Mouse (Mus musculus): ENCODE measurements around the gene Cfap61.

The Cfap61 gene

GRCm38 (mm10) chr2:146223176-146223905 lies 288.8 kb downstream of the Cfap61 start:
- DNase-seq: peak; percentile 13 to 30

DNA sequence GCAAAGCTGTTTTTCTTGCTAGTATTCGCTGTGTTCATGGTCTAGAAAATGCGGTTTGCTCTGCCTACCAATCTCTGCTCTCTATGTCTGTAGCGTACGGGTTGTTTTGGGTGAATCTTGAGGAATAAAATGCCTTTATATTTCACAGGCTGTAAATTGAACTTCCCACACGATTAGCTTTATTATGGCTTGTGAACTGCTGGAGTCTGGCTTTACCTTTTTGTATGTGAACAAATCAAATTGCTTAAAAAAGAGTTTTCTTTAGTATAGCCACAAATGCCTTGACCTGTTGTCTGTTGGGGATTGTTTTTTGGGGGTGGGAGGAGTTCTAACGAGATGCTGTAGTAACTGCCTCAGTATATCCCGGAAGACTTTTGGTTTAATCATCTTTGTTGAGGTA lies 289.6 kb downstream of the Cfap61 start:
- DNase-seq: no peak

GRCm38 (mm10) chr2:146225818-146226217 lies 291.2 kb downstream of the Cfap61 start:
- DNase-seq: no peak

GRCm38 (mm10) chr2:146226484-146226883 lies 291.9 kb downstream of the Cfap61 start:
- DNase-seq: no peak

- no peak for DNase-seq
These were observed 293.1 kb downstream of the Cfap61 start for GRCm38 (mm10) chr2:146227646-146228045.

DNA sequence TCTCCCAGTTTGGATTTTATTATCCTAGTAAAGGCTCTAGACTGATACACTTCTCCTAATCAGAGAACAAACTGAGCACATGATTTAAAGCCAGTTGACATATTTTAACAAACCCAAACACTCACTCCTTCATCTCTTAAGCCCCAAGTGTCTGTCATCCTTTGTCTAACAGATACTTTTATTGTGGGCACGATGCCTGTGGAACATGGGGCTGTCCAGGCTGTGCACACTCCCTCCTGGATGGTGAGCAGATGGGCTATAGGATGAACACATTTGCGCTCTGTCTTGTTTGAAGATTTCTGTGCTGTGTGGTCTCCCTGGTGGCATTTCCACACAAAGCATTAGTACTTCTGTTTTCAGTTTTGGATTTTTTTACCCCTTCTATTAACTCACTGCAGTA lies 293.9 kb downstream of the Cfap61 start:
- DNase-seq: no peak

DNA sequence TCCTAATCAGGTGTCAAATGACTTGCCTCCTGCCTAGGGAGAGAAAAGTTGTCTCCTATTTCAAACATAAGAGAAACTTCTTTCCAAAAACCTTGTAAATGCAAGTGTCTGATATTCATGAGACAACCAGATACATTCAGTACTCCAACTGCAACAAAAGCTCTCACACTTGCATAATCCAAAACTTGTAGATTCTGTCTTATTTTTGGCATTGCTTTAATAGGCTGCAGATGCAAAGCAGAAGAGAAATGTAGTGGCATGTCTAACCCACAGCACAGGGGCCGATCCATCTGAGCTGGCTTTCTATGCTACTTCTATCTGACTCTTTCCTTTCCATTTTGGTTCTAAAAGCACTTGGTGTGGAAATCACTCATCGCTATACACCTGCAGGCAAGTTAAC lies 296.9 kb downstream of the Cfap61 start:
- DNase-seq: no peak

GRCm38 (mm10) chr2:146239196-146239747 lies 304.7 kb downstream of the Cfap61 start:
- no peak for DNase-seq

DNA sequence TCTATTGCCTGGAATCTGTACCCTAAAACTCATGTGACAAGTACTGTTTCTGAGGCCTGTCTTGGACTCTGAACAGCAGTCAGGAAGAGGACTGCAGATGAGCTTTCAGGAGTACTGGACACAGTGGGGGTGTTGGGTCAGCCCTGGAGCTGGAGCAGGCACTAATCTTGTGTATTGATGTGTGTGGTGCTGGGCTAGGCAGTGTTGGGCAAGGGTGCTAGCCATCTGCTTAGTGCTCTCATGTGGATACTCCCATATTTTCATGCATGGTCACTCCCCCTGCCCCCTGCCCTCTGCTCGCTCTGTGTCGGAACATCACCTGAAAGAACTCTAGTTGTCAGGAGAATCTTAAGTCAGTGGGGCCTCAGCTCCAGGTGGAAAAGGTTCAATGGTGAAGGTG lies 309.5 kb downstream of the Cfap61 start:
- DNase-seq: no peak

GRCm38 (mm10) chr2:146245401-146245800 lies 310.8 kb downstream of the Cfap61 start:
- DNase-seq: no peak

DNA sequence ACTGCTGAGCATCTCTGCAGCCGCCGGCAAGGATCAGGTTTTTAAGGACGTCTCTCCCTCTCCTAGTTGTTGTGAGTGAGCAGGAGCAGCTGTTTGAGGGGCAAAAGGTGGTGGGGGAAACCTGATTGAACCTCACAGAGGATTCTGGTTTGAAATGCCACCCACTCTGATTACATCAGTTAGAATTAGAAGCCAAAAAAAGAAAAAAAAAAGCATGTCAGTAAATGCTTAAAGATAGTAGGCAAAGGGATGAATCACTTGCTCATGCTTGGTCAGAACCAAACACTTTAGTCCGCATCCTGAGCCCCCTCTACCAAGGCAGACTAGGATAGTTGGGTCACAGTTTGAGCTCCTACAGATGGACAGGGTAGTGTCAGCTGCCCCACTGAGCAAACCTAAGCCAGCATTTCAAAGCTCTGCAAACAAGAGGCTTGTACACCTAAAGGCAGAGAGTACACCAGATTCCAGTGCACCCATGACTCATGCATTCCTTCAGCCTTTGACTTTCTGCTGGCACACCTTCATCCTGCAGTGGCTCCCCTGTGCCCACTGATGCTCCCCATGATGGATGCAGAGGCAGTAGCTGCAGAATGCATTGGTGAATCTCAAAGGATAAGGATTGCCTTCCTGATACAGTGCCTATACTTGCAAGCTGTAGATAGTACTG lies 312.0 kb downstream of the Cfap61 start:
- DNase-seq: no peak

GRCm38 (mm10) chr2:146247576-146247975 lies 313.0 kb downstream of the Cfap61 start:
- DNase-seq: no peak

DNA sequence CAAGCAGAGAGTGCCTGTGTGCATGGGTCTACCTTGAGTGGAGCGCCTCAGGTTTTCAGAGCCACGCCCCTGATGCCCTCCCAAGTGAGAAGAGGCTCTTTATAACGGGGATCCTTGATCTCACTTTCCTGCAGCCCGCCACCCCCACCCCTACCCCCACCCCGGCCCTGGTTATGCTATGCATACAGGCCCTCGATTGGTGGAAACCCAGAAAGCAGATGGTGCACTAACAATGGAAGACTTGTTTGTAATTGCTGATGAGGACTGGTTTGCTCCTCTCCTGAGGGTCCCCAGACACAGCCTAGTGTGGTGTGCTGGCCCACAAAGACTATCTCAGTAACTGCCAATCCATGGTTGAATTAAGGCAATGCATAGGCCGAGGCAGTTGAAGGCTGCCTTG lies 314.4 kb downstream of the Cfap61 start:
- no peak for DNase-seq

- peak; percentile 8 to 11 for DNase-seq
These were observed 315.8 kb downstream of the Cfap61 start for GRCm38 (mm10) chr2:146250236-146250904.

GRCm38 (mm10) chr2:146254387-146254786 lies 319.8 kb downstream of the Cfap61 start:
- DNase-seq: no peak

GRCm38 (mm10) chr2:146255636-146256035 lies 321.1 kb downstream of the Cfap61 start:
- DNase-seq: no peak

DNA sequence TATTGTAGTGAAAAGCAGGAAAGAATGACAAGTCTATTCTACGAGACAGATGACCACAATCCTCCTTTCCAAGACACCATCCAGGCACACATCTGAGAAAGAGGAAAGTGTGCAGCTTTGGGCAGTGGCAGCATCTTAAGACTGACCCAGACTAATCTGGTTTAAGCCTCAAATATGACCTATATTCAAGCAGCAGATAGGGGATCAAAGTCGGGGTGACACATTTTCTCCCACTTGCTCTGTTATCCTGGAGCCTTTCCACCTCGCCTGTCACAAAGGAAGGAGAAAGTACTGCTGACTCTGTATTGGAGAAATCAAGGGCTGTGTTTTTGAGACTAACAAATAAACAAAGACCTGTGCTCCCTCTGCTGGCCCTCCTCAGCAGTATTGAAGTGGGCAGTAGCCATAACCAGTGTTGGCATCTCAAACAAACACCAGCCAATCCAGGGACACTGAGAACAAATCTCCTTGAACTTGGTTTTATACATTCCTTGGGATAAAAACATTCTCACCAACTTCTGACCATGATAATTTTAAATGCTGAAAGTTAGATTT lies 321.8 kb downstream of the Cfap61 start:
- DNase-seq: peak; percentile 23 to 33

DNA sequence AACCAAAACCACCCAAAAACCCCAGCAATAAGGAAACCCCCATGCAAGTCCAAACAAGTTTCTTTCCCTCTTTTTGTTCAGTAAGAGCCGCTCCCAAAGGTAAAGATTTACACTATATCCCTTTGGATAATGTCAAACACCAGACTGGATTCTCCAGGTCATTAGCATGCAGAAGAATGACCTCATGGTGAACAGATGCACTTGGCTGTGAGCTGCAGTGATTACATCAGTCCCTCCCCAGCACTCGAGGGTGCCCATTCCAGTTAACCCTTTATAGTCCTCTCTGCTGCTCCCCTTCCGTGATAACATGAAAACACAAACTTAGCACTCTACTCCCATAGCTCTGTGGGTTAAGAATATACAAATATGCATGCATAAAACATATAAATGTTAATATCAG lies 322.5 kb downstream of the Cfap61 start:
- DNase-seq: no peak

GRCm38 (mm10) chr2:146257609-146258008 lies 323.0 kb downstream of the Cfap61 start:
- no peak for DNase-seq

- DNase-seq: peak in 1 of 2 experiments; percentile 9
These were observed 324.3 kb downstream of the Cfap61 start for GRCm38 (mm10) chr2:146258736-146259469.

DNA sequence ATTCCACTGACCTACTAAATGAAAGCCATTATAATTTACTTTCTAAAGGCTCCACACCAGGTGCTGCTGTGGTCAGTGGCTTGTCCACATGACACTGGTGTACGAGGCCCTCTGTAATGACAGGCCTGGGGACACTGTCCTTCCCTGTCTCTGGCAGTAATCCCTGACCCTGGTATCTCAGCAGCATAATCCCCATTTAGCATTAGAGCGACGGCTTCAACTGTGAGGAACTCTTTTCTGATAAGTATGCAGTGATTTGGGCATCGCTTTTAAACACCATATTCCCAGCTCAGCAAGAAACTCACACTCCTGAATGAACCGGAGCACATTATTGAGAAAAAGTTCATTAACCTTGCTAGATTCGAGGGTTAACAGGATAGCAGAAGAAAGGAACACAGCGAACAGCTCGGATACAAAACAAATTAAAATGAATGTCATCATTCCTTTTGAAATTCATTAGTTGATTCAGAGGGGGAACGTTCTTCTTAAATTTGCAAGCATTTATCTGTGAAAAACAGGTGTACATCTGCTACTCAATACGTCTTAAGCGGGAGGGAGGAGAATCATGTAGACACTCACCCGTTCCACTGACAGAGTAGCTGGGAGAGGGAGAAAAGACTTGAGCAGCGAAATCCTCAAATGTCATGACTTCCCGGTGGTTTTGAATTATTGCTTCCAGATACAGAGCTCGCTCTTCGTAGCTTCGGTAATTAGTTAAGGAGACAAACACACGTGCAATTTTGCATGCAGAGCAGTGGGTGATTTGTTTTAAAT lies 325.4 kb downstream of the Cfap61 start:
- DNase-seq: no peak

GRCm38 (mm10) chr2:146261146-146261545 lies 326.6 kb downstream of the Cfap61 start:
- DNase-seq: no peak
